Comparison of ENCODE assay signal across 8 mouse cellular contexts in the genomic region with DNA sequence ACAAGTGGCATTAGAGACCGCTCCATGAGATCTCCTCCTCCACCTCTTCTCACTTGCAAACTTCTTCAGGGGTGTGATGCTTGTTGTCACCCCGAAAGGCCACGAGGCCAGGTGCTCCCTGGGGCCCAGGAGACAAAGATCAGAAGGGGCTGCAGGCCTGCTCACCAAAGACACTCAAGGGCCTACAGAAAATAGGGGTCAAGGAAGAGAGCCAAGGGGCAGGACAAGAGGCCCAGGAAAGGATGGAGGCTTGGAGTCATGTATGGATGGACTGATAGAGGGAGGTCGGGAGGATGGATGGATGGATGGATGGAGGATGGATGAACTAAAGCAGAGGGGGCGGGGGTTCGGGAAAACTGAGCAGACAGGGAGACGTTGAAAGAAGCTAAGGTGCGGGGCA. TPM values are rescaled to one million over a fixed set of nuclear protein-coding genes. Genes with fewer than 3 reads are reported as not detected.
DNase-seq lines count a peak whose midpoint lies in the region; ATAC-seq and TF ChIP-seq lines count a peak whose summit lies in the region.

No protein-coding gene starts in this region.

- ATAC-seq in embryonic facial prominence, embryonic 13.5 days (ENCODE audit: insufficient number of reproducible peaks, insufficient read depth, low FRiP score, low TSS enrichment, low read depth): no peak
- peak; percentile 6 for ATAC-seq in intestine, embryonic 15.5 days
- ATAC-seq in neural tube, embryonic 12.5 days (ENCODE audit: low FRiP score, low read depth): peak; percentile 1
- no peak for ATAC-seq in activated CD4-positive, CD25-positive, alpha-beta regulatory T cell, adult 4 months

- intact Hi-C loops in left cerebral cortex, adult 2 months (cut with DNase I): no loop called here

- WGBS in embryonic facial prominence, embryonic 13.5 days: 11% methylated on average over 8 of the region's 8 CpGs
- 5% methylated on average over 8 of the region's 8 CpGs for WGBS in intestine, embryonic 15.5 days
- 10% methylated on average over 8 of the region's 8 CpGs for WGBS in neural tube, embryonic 12.5 days

- peak overlapping the region; percentile 87 for H3K9ac ChIP-seq in embryonic facial prominence, embryonic 13.5 days
- H3K9ac ChIP-seq in intestine, embryonic 15.5 days: peak overlapping the region; percentile 73
- H3K9ac ChIP-seq in neural tube, embryonic 12.5 days: peak overlapping the region; percentile 83

- peak overlapping the region; percentile 100 for H3K27ac ChIP-seq in left cerebral cortex, adult 2 months
- H3K27ac ChIP-seq in embryonic facial prominence, embryonic 13.5 days: peak overlapping the region; percentile 96; the same call in 1 of the 2 replicates
- H3K27ac ChIP-seq in intestine, embryonic 15.5 days: no peak overlapping the region
- H3K27ac ChIP-seq in neural tube, embryonic 12.5 days: peak overlapping the region; percentile 81; the same call in 1 of the 2 replicates

- TF ChIP-seq CTCF in left cerebral cortex, adult 2 months (IDR thresholded peaks at IDR 0.05): no peak

- DNase-seq in left cerebral cortex, adult 2 months (ENCODE audit: extremely low spot score in 1 of 2, low spot score in 2 of 2): peak in 1 of 2 experiments; percentile 13
- no peak for DNase-seq in left cerebral cortex, adult 18-20 months (ENCODE audit: low spot score in 2 of 2)
- DNase-seq in urinary bladder, adult 18-20 months (ENCODE audit: low spot score in 2 of 2): no peak
- no peak for DNase-seq in urinary bladder, postnatal 4 days (ENCODE audit: low spot score in 2 of 2)

- peaks cover 35% of the 10 kb centered on the region for H3K4me1 ChIP-seq in embryonic facial prominence, embryonic 13.5 days
- H3K4me1 ChIP-seq in intestine, embryonic 15.5 days (replicated peaks): peaks cover 29% of the 10 kb centered on the region
- peaks cover 20% of the 10 kb centered on the region for H3K4me1 ChIP-seq in neural tube, embryonic 12.5 days

- H3K4me3 ChIP-seq in left cerebral cortex, adult 2 months: peak overlapping the region; percentile 90
- H3K4me3 ChIP-seq in embryonic facial prominence, embryonic 13.5 days: peak overlapping the region; percentile 62
- peak overlapping the region; percentile 67 for H3K4me3 ChIP-seq in intestine, embryonic 15.5 days (replicated peaks)
- H3K4me3 ChIP-seq in neural tube, embryonic 12.5 days: peak overlapping the region; percentile 65

- H3K4me2 ChIP-seq in embryonic facial prominence, embryonic 13.5 days: peak overlapping the region; percentile 88
- peak overlapping the region; percentile 82 for H3K4me2 ChIP-seq in intestine, embryonic 15.5 days (replicated peaks)
- H3K4me2 ChIP-seq in neural tube, embryonic 12.5 days (replicated peaks): peak overlapping the region; percentile 81

- H3K27me3 ChIP-seq in embryonic facial prominence, embryonic 13.5 days: 0 out of 2 replicates have a peak, but pooled peaks cover 6% of the 10 kb centered on the region
- no peaks in the 10 kb centered on the region for H3K27me3 ChIP-seq in intestine, embryonic 15.5 days (replicated peaks)
- H3K27me3 ChIP-seq in neural tube, embryonic 12.5 days (replicated peaks): no peaks in the 10 kb centered on the region

- H3K36me3 ChIP-seq in embryonic facial prominence, embryonic 13.5 days: peaks cover 36% of the 10 kb centered on the region
- H3K36me3 ChIP-seq in intestine, embryonic 15.5 days: peaks cover 7% of the 10 kb centered on the region; the same call in 1 of the 2 replicates
- peaks cover 39% of the 10 kb centered on the region for H3K36me3 ChIP-seq in neural tube, embryonic 12.5 days

- H3K9me3 ChIP-seq in embryonic facial prominence, embryonic 13.5 days: no peaks in the 10 kb centered on the region
- H3K9me3 ChIP-seq in intestine, embryonic 15.5 days: no peaks in the 10 kb centered on the region
- H3K9me3 ChIP-seq in neural tube, embryonic 12.5 days: no peaks in the 10 kb centered on the region

RNA-seq across cellular contexts. Expression of a gene that starts 1.2 kb away (rescaled TPM):
- total RNA-seq in left cerebral cortex, adult 2 months (2021): 10 to 100 TPM; 30.6 to 32.8 TPM
- 10 to 100 TPM; 22.9 to 27.9 TPM for total RNA-seq in left cerebral cortex, adult 18-20 months (2021)
- 22.0 and 27.1 TPM in 2 replicates for polyA plus RNA-seq in embryonic facial prominence, embryonic 13.5 days (2015; fragmentation: Nextera tagmentation; extraction: Ambion mirVana)
- 10.9 and 11.3 TPM in 2 replicates for polyA plus RNA-seq in intestine, embryonic 15.5 days (2015; fragmentation: Nextera tagmentation; extraction: Ambion mirVana)
- polyA plus RNA-seq in neural tube, embryonic 12.5 days (2016; fragmentation: Nextera tagmentation; extraction: Ambion mirVana): 28.8 and 30.4 TPM in 2 replicates
- polyA plus RNA-seq in activated CD4-positive, CD25-positive, alpha-beta regulatory T cell, adult 4 months (2017; shearing (Covaris generic)): 1 to 10 TPM; 4.3 to 7.8 TPM

RNA-seq across cellular contexts. Expression of a gene that starts 8.5 kb away (rescaled TPM):
- total RNA-seq in left cerebral cortex, adult 2 months (2021): 10 to 100 TPM; 18.8 to 20.7 TPM
- total RNA-seq in left cerebral cortex, adult 18-20 months (2021): 10 to 100 TPM; 20.6 to 21.4 TPM
- 2.6 and 2.8 TPM in 2 replicates for polyA plus RNA-seq in embryonic facial prominence, embryonic 13.5 days (2015; fragmentation: Nextera tagmentation; extraction: Ambion mirVana)
- polyA plus RNA-seq in intestine, embryonic 15.5 days (2015; fragmentation: Nextera tagmentation; extraction: Ambion mirVana): 3.6 and 3.8 TPM in 2 replicates
- polyA plus RNA-seq in neural tube, embryonic 12.5 days (2016; fragmentation: Nextera tagmentation; extraction: Ambion mirVana): 5.0 and 6.0 TPM in 2 replicates
- polyA plus RNA-seq in activated CD4-positive, CD25-positive, alpha-beta regulatory T cell, adult 4 months (2017; shearing (Covaris generic)): 1 to 10 TPM; 5.9 to 6.9 TPM

RNA-seq across cellular contexts. Expression of a gene that starts 16.9 kb away (rescaled TPM):
- 1 to 10 TPM; 1.7 to 2.0 TPM for total RNA-seq in left cerebral cortex, adult 2 months (2021)
- total RNA-seq in left cerebral cortex, adult 18-20 months (2021): 1 to 10 TPM; 2.3 TPM
- polyA plus RNA-seq in embryonic facial prominence, embryonic 13.5 days (2015; fragmentation: Nextera tagmentation; extraction: Ambion mirVana): 0.48 and 0.58 TPM in 2 replicates
- polyA plus RNA-seq in intestine, embryonic 15.5 days (2015; fragmentation: Nextera tagmentation; extraction: Ambion mirVana): 0.21 and 0.27 TPM in 2 replicates
- 0.47 TPM in 2 replicates for polyA plus RNA-seq in neural tube, embryonic 12.5 days (2016; fragmentation: Nextera tagmentation; extraction: Ambion mirVana)
- polyA plus RNA-seq in activated CD4-positive, CD25-positive, alpha-beta regulatory T cell, adult 4 months (2017; shearing (Covaris generic)): not detected

RNA-seq across cellular contexts. Expression of a gene that starts 23.4 kb away (rescaled TPM):
- 10 to 100 TPM; 80.2 to 82.8 TPM for total RNA-seq in left cerebral cortex, adult 2 months (2021)
- 10 to 100 TPM; 78.2 to 79.7 TPM for total RNA-seq in left cerebral cortex, adult 18-20 months (2021)
- polyA plus RNA-seq in embryonic facial prominence, embryonic 13.5 days (2015; fragmentation: Nextera tagmentation; extraction: Ambion mirVana): 4.0 and 4.5 TPM in 2 replicates
- polyA plus RNA-seq in intestine, embryonic 15.5 days (2015; fragmentation: Nextera tagmentation; extraction: Ambion mirVana): 3.9 and 4.4 TPM in 2 replicates
- polyA plus RNA-seq in neural tube, embryonic 12.5 days (2016; fragmentation: Nextera tagmentation; extraction: Ambion mirVana): 17.7 and 20.0 TPM in 2 replicates
- under 1 TPM; 0.09 to 0.19 TPM for polyA plus RNA-seq in activated CD4-positive, CD25-positive, alpha-beta regulatory T cell, adult 4 months (2017; shearing (Covaris generic))

RNA-seq across cellular contexts. Expression of a gene that starts 47.2 kb away (rescaled TPM):
- total RNA-seq in left cerebral cortex, adult 2 months (2021): 10 to 100 TPM; 64.9 to 80.9 TPM
- 10 to 100 TPM; 68.9 to 76.7 TPM for total RNA-seq in left cerebral cortex, adult 18-20 months (2021)
- polyA plus RNA-seq in embryonic facial prominence, embryonic 13.5 days (2015; fragmentation: Nextera tagmentation; extraction: Ambion mirVana): 298 and 302 TPM in 2 replicates
- polyA plus RNA-seq in intestine, embryonic 15.5 days (2015; fragmentation: Nextera tagmentation; extraction: Ambion mirVana): 271 and 291 TPM in 2 replicates
- 217 and 226 TPM in 2 replicates for polyA plus RNA-seq in neural tube, embryonic 12.5 days (2016; fragmentation: Nextera tagmentation; extraction: Ambion mirVana)
- 100 to 1,000 TPM; 196 to 245 TPM for polyA plus RNA-seq in activated CD4-positive, CD25-positive, alpha-beta regulatory T cell, adult 4 months (2017; shearing (Covaris generic))

Comparison
In these comparisons a context has a peak if more than half of its experiments do, and no peak if none do; other contexts are left out.
1. ATAC-seq: peak in intestine, embryonic 15.5 days (single experiment) and neural tube, embryonic 12.5 days (single experiment); none in embryonic facial prominence, embryonic 13.5 days (single experiment) and activated CD4-positive, CD25-positive, alpha-beta regulatory T cell, adult 4 months (single experiment).
2. Peak in every context shown above with its lines, with median percentiles within 50 percentile points of each other: H3K4me3 ChIP-seq, H3K4me2 ChIP-seq and H3K9ac ChIP-seq.